Mouse (Mus musculus) cerebellum, adult 18-20 months (tissue): ENCODE data around the gene Pde4d.

Source experiments
- DNase-seq, 2 experiments: peaks; one replicate each; pipeline ENCODE4 v3.0.0; 2021

Gene Pde4d

DNA sequence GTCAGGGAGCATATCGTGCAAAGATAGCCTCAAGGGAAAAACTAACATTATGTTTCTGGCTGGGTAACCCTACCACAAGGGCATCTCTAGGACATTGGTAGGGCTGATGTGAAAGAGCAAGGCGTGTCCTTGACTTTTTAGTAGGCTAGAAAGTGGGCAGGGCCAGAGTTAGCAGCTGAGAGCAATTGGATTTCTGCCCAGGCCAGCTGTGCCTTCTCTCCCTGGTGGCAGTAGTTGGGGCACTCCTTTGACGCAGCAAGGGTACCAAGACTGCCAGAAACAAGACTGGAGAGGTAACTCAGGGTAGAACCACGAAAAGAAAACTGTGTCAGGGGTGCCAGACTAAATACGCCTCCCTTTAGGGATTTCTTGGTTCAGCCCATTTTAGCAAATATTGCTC lies 1536.1 kb downstream of the Pde4d start:
- no peak for DNase-seq

DNA sequence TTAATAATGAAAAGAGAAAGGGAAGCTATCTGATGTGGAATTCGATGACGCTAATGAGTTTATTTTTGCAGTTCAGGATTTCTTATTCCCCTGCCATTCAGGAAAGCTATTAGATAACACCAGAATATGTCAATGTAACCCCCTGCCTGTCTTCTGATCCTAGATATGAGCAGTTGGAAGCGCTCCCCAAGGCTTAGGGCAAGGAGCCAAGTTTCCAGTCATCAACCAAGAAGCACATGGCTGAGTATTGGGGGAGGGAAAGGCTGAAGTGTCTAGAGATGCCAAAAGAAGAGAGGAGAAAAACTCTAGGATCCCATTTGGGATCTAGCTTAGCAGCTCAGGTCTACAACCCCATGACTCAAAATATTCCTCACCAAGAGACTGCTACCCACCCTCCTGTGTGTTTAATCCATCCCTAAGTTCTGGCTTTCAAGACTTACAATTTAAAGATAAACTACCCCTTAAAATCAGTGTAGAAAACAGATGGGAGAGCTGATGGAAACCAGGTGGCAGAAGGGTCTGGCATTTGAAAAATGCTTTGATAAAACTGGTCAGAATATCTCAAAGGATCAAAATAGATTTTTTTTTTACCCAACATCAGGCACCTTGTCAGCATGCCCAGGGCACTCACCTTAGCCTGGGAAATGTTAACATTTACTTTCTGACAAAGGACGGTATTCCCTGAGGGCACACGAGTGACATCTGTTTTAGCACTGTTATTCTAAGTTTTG lies 1543.2 kb downstream of the Pde4d start:
- DNase-seq = peak; percentile 80 to 84

DNA sequence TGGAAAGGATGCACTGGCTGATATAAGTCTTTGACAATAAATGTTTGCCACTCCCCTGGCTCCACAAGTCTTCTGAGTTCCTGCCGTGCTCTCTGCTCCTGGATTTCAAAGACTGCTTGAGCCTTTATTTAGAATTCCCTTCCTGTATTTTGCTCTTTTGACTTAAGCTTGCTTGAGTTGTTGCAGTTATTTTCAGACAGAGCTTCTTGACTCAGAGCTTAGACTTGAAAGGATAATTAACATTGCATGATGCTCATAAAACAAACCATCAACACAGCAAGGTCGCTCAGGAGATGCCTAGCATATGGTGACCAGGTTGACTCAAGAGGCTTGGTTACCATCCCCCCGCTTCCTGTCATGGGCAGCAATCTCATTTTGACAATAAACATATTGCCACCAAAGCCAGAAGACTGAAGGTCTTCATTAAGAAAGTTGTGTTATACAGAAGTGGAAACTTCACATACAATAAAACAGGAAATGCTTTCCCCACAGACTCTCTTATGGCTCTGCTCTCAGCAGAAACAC lies 1544.6 kb downstream of the Pde4d start:
- no peak for DNase-seq

GRCm38 (mm10) chr13:110002081-110002480 lies 1552.3 kb downstream of the Pde4d start:
- DNase-seq = no peak
